Mouse (Mus musculus): ENCODE measurements at regions not wholly inside any gene's neighbourhood (a gene's known extent, or its start where the extent isn't known, plus 50 kb on each side); places are given as distances from the start of the nearest gene placed in this dataset.

GRCm38 (mm10) chr13:80723215-80724006 lies 159.8 kb upstream of the Arrdc3 start:
- TF ChIP-seq GATA4 (IDR thresholded peaks at IDR 0.05; ENCODE audit: insufficient replicate concordance, low read length): no peak

GRCm38 (mm10) chr13:80729202-80729601 lies 154.0 kb upstream of the Arrdc3 start:
- TF ChIP-seq GATA4 (IDR thresholded peaks at IDR 0.05; ENCODE audit: insufficient replicate concordance, low read length): peak; percentile 50; the same call in 1 of the 2 replicates

GRCm38 (mm10) chr13:80745991-80746390 lies 137.2 kb upstream of the Arrdc3 start:
- TF ChIP-seq GATA4 (IDR thresholded peaks at IDR 0.05; ENCODE audit: insufficient replicate concordance, low read length): no peak
